Mouse (Mus musculus) c-Kit-negative CD71-positive TER-119-positive erythroid progenitor cells, embryonic 14.5 days (primary cell): ENCODE measurements around the gene Wdr70.

Experiments used
- DNase-seq: peaks from one replicate; pipeline ENCODE4 v3.0.0-alpha.2; 2013; ENCODE audit warnings: low read depth, low spot score

Gene Wdr70

GRCm38 (mm10) chr15:7865305-7865704, 233.7 kb downstream of the Wdr70 start:
- no peak for DNase-seq

- DNase-seq = no peak
These were observed 235.7 kb downstream of the Wdr70 start for GRCm38 (mm10) chr15:7863328-7863727.

- no peak for DNase-seq
These were observed 236.1 kb downstream of the Wdr70 start for GRCm38 (mm10) chr15:7862890-7863289.

- DNase-seq = no peak
These were observed 240.2 kb downstream of the Wdr70 start for GRCm38 (mm10) chr15:7858841-7859240.

GRCm38 (mm10) chr15:7857418-7857817, 241.6 kb downstream of the Wdr70 start:
- DNase-seq = no peak

- DNase-seq = no peak
These were observed 256.6 kb downstream of the Wdr70 start for GRCm38 (mm10) chr15:7842398-7842797.

GRCm38 (mm10) chr15:7841664-7842063, 257.3 kb downstream of the Wdr70 start:
- DNase-seq = no peak

GRCm38 (mm10) chr15:7838921-7839309, 260.1 kb downstream of the Wdr70 start:
- no peak for DNase-seq

GRCm38 (mm10) chr15:7838060-7838920, 260.7 kb downstream of the Wdr70 start:
- DNase-seq = no peak

- no peak for DNase-seq
These were observed 263.6 kb downstream of the Wdr70 start for GRCm38 (mm10) chr15:7835404-7835803.

GRCm38 (mm10) chr15:7825530-7825929, 273.5 kb downstream of the Wdr70 start:
- no peak for DNase-seq

- no peak for DNase-seq
These were observed 275.1 kb downstream of the Wdr70 start for GRCm38 (mm10) chr15:7823886-7824285.
